Mouse (Mus musculus) cerebellum, postnatal 10 days (tissue): Measurements from ENCODE around the gene Rph3al.
A peak's percentile ranks its signal among the peaks of the same experiment; 100 is the strongest.

Experiments used
- DNase-seq, 2 experiments: peaks; one replicate each; pipeline ENCODE4 v3.0.0; 2021; ENCODE audit warnings: mixed read lengths in 2 of 2

The Rph3al gene

GRCm38 (mm10) chr11:75948789-75949188 is 10.6 kb upstream of the Rph3al start:
- DNase-seq, result no peak

GRCm38 (mm10) chr11:75947223-75947622 is 9.0 kb upstream of the Rph3al start:
- peak in 1 of 2 experiments; percentile 30 for DNase-seq

- DNase-seq, result peak in 1 of 2 experiments; percentile 31
Measured at GRCm38 (mm10) chr11:75945805-75946450, 7.7 kb upstream of the Rph3al start.

- peak; percentile 49 to 51 for DNase-seq
Measured at GRCm38 (mm10) chr11:75937370-75937871, 808 bp downstream of the Rph3al start.

- peak; percentile 45 to 53 for DNase-seq
Measured at GRCm38 (mm10) chr11:75935819-75936430, 2.3 kb downstream of the Rph3al start.

- no peak for DNase-seq
Measured at GRCm38 (mm10) chr11:75934425-75934824, 3.8 kb downstream of the Rph3al start.

GRCm38 (mm10) chr11:75933371-75933770 is 4.9 kb downstream of the Rph3al start:
- DNase-seq, result no peak

GRCm38 (mm10) chr11:75930911-75931678 is 7.1 kb downstream of the Rph3al start:
- peak in 1 of 2 experiments; percentile 6 for DNase-seq

GRCm38 (mm10) chr11:75930208-75930607 is 8.0 kb downstream of the Rph3al start:
- no peak for DNase-seq

GRCm38 (mm10) chr11:75927881-75928280 is 10.3 kb downstream of the Rph3al start:
- DNase-seq, result no peak

- DNase-seq, result peak; percentile 71 to 77
Measured at GRCm38 (mm10) chr11:75926431-75927312, 11.6 kb downstream of the Rph3al start.

- DNase-seq, result peak; percentile 80 to 82
Measured at GRCm38 (mm10) chr11:75925801-75926200, 12.4 kb downstream of the Rph3al start.

GRCm38 (mm10) chr11:75922741-75923140 is 15.5 kb downstream of the Rph3al start:
- no peak for DNase-seq

- DNase-seq, result no peak
Measured at GRCm38 (mm10) chr11:75919139-75919538, 19.1 kb downstream of the Rph3al start.

GRCm38 (mm10) chr11:75917340-75917739 is 20.9 kb downstream of the Rph3al start:
- no peak for DNase-seq

- peak; percentile 53 to 57 for DNase-seq
Measured at GRCm38 (mm10) chr11:75913953-75914352, 24.3 kb downstream of the Rph3al start.

- peak; percentile 82 to 86 for DNase-seq
Measured at GRCm38 (mm10) chr11:75912944-75913657, 25.1 kb downstream of the Rph3al start.

GRCm38 (mm10) chr11:75911962-75912361 is 26.3 kb downstream of the Rph3al start:
- DNase-seq, result no peak

- no peak for DNase-seq
Measured at GRCm38 (mm10) chr11:75909702-75910429, 28.4 kb downstream of the Rph3al start.

- DNase-seq, result no peak
Measured at GRCm38 (mm10) chr11:75907406-75907805, 30.8 kb downstream of the Rph3al start.

- no peak for DNase-seq
Measured at GRCm38 (mm10) chr11:75906556-75906955, 31.7 kb downstream of the Rph3al start.
